Mouse (Mus musculus) liver (tissue): Measurements from ENCODE around the gene Cep57.
"Not testable (repeated sequence)": the region's sequence is repeated elsewhere in the genome, so short reads cannot be mapped to it uniquely, and the experiment has no call there.

ENCODE experiments used
- DNase-seq: peaks from one replicate; pipeline ENCODE4 v3.0.0-alpha.2; 2020; ENCODE audit warnings: mixed read lengths

The Cep57 gene

GRCm38 (mm10) chr9:13790864-13791263, 36.0 kb downstream of the Cep57 start:
- not testable (repeated sequence) for DNase-seq

- DNase-seq = no peak
Measured at GRCm38 (mm10) chr9:13781985-13782384, 44.9 kb downstream of the Cep57 start.

- DNase-seq = no peak
Measured at GRCm38 (mm10) chr9:13774732-13775131, 52.2 kb downstream of the Cep57 start.

GRCm38 (mm10) chr9:13766570-13766969, 60.3 kb downstream of the Cep57 start:
- no peak for DNase-seq

- no peak for DNase-seq
Measured at GRCm38 (mm10) chr9:13765624-13766023, 61.3 kb downstream of the Cep57 start.

- no peak for DNase-seq
Measured at GRCm38 (mm10) chr9:13760430-13760829, 66.5 kb downstream of the Cep57 start.
